Mouse (Mus musculus) MEL (cell line): ENCODE measurements at regions not wholly inside any gene's neighbourhood (a gene's known extent, or its start where the extent isn't known, plus 50 kb on each side); places are given as distances from the start of the nearest gene placed in this dataset.

Experiments
- DNase-seq: peaks from one replicate; pipeline ENCODE4 v3.0.0; 2011; ENCODE audit warnings: low read depth, low spot score
- H3K27ac ChIP-seq: 2 replicates; pipeline ENCODE4 v1.5.1; 2012; ENCODE audit warnings: low read depth, mild to moderate bottlenecking, control low read depth, low read length, moderate library complexity; ENCODE audit not compliant: control insufficient read depth
- H3K27me3 ChIP-seq, 2 experiments: fragments of 150-350 bp in 1 of 2; sonication (generic) in 1 of 2; 2 replicates each; pipeline ENCODE4 v1.6.1; 2012; ENCODE audit warnings: low read length in 2 of 2, mild to moderate bottlenecking in 2 of 2, improper control_type of control experiment in 1 of 2, moderate library complexity in 1 of 2; ENCODE audit not compliant: insufficient read depth in 2 of 2, control insufficient read depth in 1 of 2
- H3K36me3 ChIP-seq, 2 experiments: 2 replicates each; pipeline ENCODE4 v1.6.1; 2012 to 2014; ENCODE audit warnings: low read length in 2 of 2, improper control_type of control experiment in 1 of 2, inconsistent platforms in 1 of 2, mild to moderate bottlenecking in 1 of 2; ENCODE audit not compliant: insufficient read depth in 2 of 2, control insufficient read depth in 1 of 2
- H3K4me1 ChIP-seq, 2 experiments: fragments of 150-350 bp in 1 of 2; sonication (generic) in 1 of 2; 2 replicates each; pipeline ENCODE4 v1.6.1; 2012; ENCODE audit warnings: low read length in 2 of 2, improper control_type of control experiment in 1 of 2, mild to moderate bottlenecking in 1 of 2; ENCODE audit not compliant: insufficient read depth in 2 of 2, control insufficient read depth in 1 of 2
- H3K4me3 ChIP-seq, 2 experiments: fragments of 150-350 bp in 1 of 2; sonication (generic) in 1 of 2; 2 replicates each; pipeline ENCODE4 v1.5.1; 2012; ENCODE audit warnings: low read depth in 2 of 2, low read length in 2 of 2, mild to moderate bottlenecking in 2 of 2, moderate library complexity in 2 of 2, control low read depth in 1 of 2, improper control_type of control experiment in 1 of 2; ENCODE audit not compliant: control insufficient read depth in 1 of 2, insufficient read depth in 1 of 2
- H3K79me2 ChIP-seq: 2 replicates; pipeline ENCODE4 v1.6.1; 2012; ENCODE audit warnings: mild to moderate bottlenecking, low read length, moderate library complexity; ENCODE audit not compliant: control insufficient read depth, poor library complexity, insufficient read depth
- H3K9ac ChIP-seq: 2 replicates; pipeline ENCODE4 v1.6.1; 2012; ENCODE audit warnings: low read depth, mild to moderate bottlenecking, control low read depth, low read length, moderate library complexity; ENCODE audit not compliant: control insufficient read depth, poor library complexity, severe bottlenecking
- H3K9me3 ChIP-seq: fragments of 150-350 bp; sonication (generic); replicated peaks from 2 replicates; pipeline ENCODE4 v1.6.1; 2012; ENCODE audit warnings: mild to moderate bottlenecking, low read length, improper control_type of control experiment, moderate library complexity; ENCODE audit not compliant: insufficient read depth
- CHD2 ChIP-seq: IDR thresholded peaks from 2 replicates; pipeline ENCODE4 v1.6.1; 2011; ENCODE audit warnings: low read length, improper control_type of control experiment
- CTCF ChIP-seq, 3 experiments: IDR thresholded peaks in 2 of 3; conservative IDR thresholded peaks in 1 of 3; 2 replicates each; pipeline ENCODE4 v1.5.1; 2011 to 2012; ENCODE audit warnings: low read length in 3 of 3, low read depth in 2 of 3, mild to moderate bottlenecking in 2 of 3, improper control_type of control experiment in 1 of 3, inconsistent platforms in 1 of 3, mixed read lengths in 1 of 3, moderate library complexity in 1 of 3; ENCODE audit not compliant: control insufficient read depth in 1 of 3, insufficient read depth in 1 of 3, poor library complexity in 1 of 3, severe bottlenecking in 1 of 3
- EP300 ChIP-seq, 2 experiments: IDR thresholded peaks; 2 replicates each; pipeline ENCODE4 v1.6.1; 2011; ENCODE audit warnings: improper control_type of control experiment in 2 of 2, low read length in 2 of 2, low read depth in 1 of 2, mild to moderate bottlenecking in 1 of 2
- ETS1 ChIP-seq: IDR thresholded peaks from 2 replicates; pipeline ENCODE4 v1.6.1; 2012; ENCODE audit warnings: low read depth, mild to moderate bottlenecking, inconsistent platforms, low read length, improper control_type of control experiment, moderate library complexity
- GABPA ChIP-seq: IDR thresholded peaks from 2 replicates; pipeline ENCODE4 v1.6.1; 2012; ENCODE audit warnings: low read depth, mild to moderate bottlenecking, inconsistent platforms, low read length, improper control_type of control experiment, moderate library complexity
- GATA1 ChIP-seq: IDR thresholded peaks from 2 replicates; pipeline ENCODE4 v1.6.1; 2011; ENCODE audit warnings: low read depth, low read length, improper control_type of control experiment
- HCFC1 ChIP-seq: IDR thresholded peaks from 2 replicates; pipeline ENCODE4 v1.6.1; 2012; ENCODE audit warnings: low read depth, mild to moderate bottlenecking, inconsistent platforms, low read length, improper control_type of control experiment, moderate library complexity
- KAT2A ChIP-seq: conservative IDR thresholded peaks from 2 replicates; pipeline ENCODE4 v1.6.1; 2012; ENCODE audit warnings: low read depth, low read length, improper control_type of control experiment, inconsistent platforms
- MAFK ChIP-seq: IDR thresholded peaks from 2 replicates; pipeline ENCODE4 v1.6.1; 2011; ENCODE audit warnings: low read depth, mild to moderate bottlenecking, low read length, improper control_type of control experiment, borderline replicate concordance
- MAX ChIP-seq: IDR thresholded peaks from 2 replicates; pipeline ENCODE4 v1.6.1; 2011; ENCODE audit warnings: low read length, improper control_type of control experiment
- MAZ ChIP-seq: IDR thresholded peaks from 2 replicates; pipeline ENCODE4 v1.6.1; 2012; ENCODE audit warnings: low read depth, mild to moderate bottlenecking, inconsistent platforms, low read length, improper control_type of control experiment
- MEF2A ChIP-seq: IDR thresholded peaks from 2 replicates; pipeline ENCODE4 v1.6.1; 2014; ENCODE audit warnings: low read depth, mild to moderate bottlenecking, inconsistent platforms, low read length, improper control_type of control experiment; ENCODE audit not compliant: poor library complexity, insufficient replicate concordance, severe bottlenecking; ENCODE audit errors: extremely low read depth
- MXI1 ChIP-seq: IDR thresholded peaks from 2 replicates; pipeline ENCODE4 v1.6.1; 2011; ENCODE audit warnings: mild to moderate bottlenecking, low read depth, low read length, improper control_type of control experiment
- MYB ChIP-seq: IDR thresholded peaks from 2 replicates; pipeline ENCODE4 v1.6.1; 2011; ENCODE audit warnings: mild to moderate bottlenecking, low read depth, low read length, improper control_type of control experiment
- NRF1 ChIP-seq: IDR thresholded peaks from 2 replicates; pipeline ENCODE4 v1.6.1; 2014; ENCODE audit warnings: low read depth, mild to moderate bottlenecking, inconsistent platforms, low read length, improper control_type of control experiment, moderate library complexity; ENCODE audit not compliant: poor library complexity, insufficient read depth, severe bottlenecking
- POLR2A ChIP-seq, 2 experiments: IDR thresholded peaks; 2 replicates each; pipeline ENCODE4 v1.6.1; 2011 to 2012; ENCODE audit warnings: low read length in 2 of 2, mild to moderate bottlenecking in 2 of 2, control low read depth in 1 of 2, improper control_type of control experiment in 1 of 2, low read depth in 1 of 2, moderate library complexity in 1 of 2; ENCODE audit not compliant: control insufficient read depth in 1 of 2, insufficient read depth in 1 of 2, poor library complexity in 1 of 2
- POLR2AphosphoS5 ChIP-seq: IDR thresholded peaks from 2 replicates; pipeline ENCODE4 v1.6.1; 2012; ENCODE audit warnings: low read depth, borderline replicate concordance, mild to moderate bottlenecking, inconsistent platforms, low read length, moderate library complexity, mixed read lengths
- RAD21 ChIP-seq: IDR thresholded peaks from 2 replicates; pipeline ENCODE4 v1.6.1; 2011; ENCODE audit warnings: mild to moderate bottlenecking, low read depth, low read length, improper control_type of control experiment
- SMC3 ChIP-seq: IDR thresholded peaks from 2 replicates; pipeline ENCODE4 v1.6.1; 2011; ENCODE audit warnings: low read depth, low read length, improper control_type of control experiment
- TAL1 ChIP-seq: IDR thresholded peaks from 2 replicates; pipeline ENCODE4 v1.6.1; 2012; ENCODE audit warnings: mild to moderate bottlenecking, inconsistent platforms, low read length, moderate library complexity, mixed read lengths
- TBP ChIP-seq: IDR thresholded peaks from 2 replicates; pipeline ENCODE4 v1.8.0; 2011; ENCODE audit warnings: low read depth, low read length, improper control_type of control experiment
- TCF12 ChIP-seq: IDR thresholded peaks from 2 replicates; pipeline ENCODE4 v1.6.1; 2014; ENCODE audit warnings: low read depth, mild to moderate bottlenecking, inconsistent platforms, low read length, improper control_type of control experiment, moderate library complexity
- UBTF ChIP-seq: IDR thresholded peaks from 2 replicates; pipeline ENCODE4 v1.6.1; 2012; ENCODE audit warnings: low read depth, mild to moderate bottlenecking, inconsistent platforms, low read length, improper control_type of control experiment, moderate library complexity, borderline replicate concordance; ENCODE audit not compliant: insufficient read depth
- ZMIZ1 ChIP-seq: IDR thresholded peaks from 2 replicates; pipeline ENCODE4 v1.6.1; 2012; ENCODE audit warnings: low read depth, mild to moderate bottlenecking, inconsistent platforms, low read length, improper control_type of control experiment, moderate library complexity

DNA sequence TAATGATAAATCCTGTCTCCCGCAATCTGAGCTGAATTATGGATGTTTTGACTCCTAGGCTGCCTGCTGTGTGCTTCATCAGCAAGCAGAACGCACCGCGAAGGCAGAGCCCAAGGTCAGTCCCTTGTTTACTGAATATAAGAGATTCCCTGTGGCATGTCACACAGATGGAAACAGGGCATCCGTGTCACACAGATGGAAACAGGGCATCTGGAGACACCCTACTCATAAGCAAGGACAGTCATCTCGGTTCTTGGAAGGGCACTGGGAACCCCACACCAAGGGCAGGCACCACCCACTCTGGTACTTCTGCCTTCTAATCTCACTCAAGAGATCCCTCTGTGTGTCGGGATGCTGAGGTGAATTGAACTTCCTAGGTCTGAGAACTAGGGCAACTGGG, 241.9 kb downstream of the Cog6 start:
- no peak for TF ChIP-seq CTCF (IDR thresholded peaks at IDR 0.05 in 2 of 3, conservative IDR thresholded peaks at IDR 0.05 in 1 of 3; ENCODE audit: control insufficient read depth in 1 of 3, insufficient read depth in 1 of 3, low read depth in 2 of 3, low read length in 3 of 3, poor library complexity in 1 of 3, severe bottlenecking in 1 of 3)
- TF ChIP-seq MAZ, result no peak
- no peak for TF ChIP-seq MAFK
- no peak for TF ChIP-seq EP300 (IDR thresholded peaks at IDR 0.05; ENCODE audit: low read depth in 1 of 2, low read length in 2 of 2)
- TF ChIP-seq TBP, result no peak
- no peak for TF ChIP-seq MEF2A
- no peak for TF ChIP-seq CHD2
- no peak for TF ChIP-seq MYB
- no peak for TF ChIP-seq HCFC1
- no peak for TF ChIP-seq SMC3
- TF ChIP-seq MAX, result no peak
- TF ChIP-seq, all 39 proteins: peak for 0
- Histone ChIP-seq H3K27me3 (no peaks in the 10 kb centered on the region), H3K36me3 (no peaks in the 10 kb centered on the region), H3K9me3 (no peaks in the 10 kb centered on the region), H3K4me1 (no peaks in the 10 kb centered on the region), H3K9ac (no peak overlapping the region), H3K4me3 (no peak overlapping the region), H3K27ac (no peak overlapping the region), H3K79me2 (no peaks in the 10 kb centered on the region)
- no peak for DNase-seq

DNA sequence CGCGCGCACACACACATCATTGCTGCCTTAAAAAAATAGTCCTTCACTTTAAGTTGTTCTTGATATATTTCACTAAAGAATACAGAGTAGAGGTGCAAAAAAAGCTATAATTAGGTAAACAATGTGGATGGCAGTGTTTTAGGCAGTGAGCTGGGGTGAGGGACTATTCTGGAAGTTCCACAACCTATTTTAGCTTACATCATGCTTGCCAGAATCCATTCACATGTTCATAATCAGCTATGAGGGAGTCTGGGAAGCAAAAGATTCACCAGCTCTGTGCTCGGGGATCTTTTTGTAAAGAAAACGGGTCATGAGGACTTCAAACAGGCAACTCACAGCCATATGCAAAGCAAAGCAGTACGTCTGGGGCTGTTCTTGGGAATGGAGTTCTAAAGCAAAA, 242.3 kb downstream of the Cog6 start:
- no peak for TF ChIP-seq GABPA
- no peak for TF ChIP-seq MAFK
- TF ChIP-seq ETS1, result no peak
- no peak for TF ChIP-seq TAL1
- TF ChIP-seq KAT2A, result no peak
- no peak for TF ChIP-seq CTCF (IDR thresholded peaks at IDR 0.05 in 2 of 3, conservative IDR thresholded peaks at IDR 0.05 in 1 of 3; ENCODE audit: control insufficient read depth in 1 of 3, insufficient read depth in 1 of 3, low read depth in 2 of 3, low read length in 3 of 3, poor library complexity in 1 of 3, severe bottlenecking in 1 of 3)
- no peak for TF ChIP-seq MYB
- TF ChIP-seq HCFC1, result no peak
- TF ChIP-seq ZMIZ1, result no peak
- TF ChIP-seq UBTF, result no peak
- no peak for TF ChIP-seq MXI1
- TF ChIP-seq TCF12, result no peak
- TF ChIP-seq POLR2A (IDR thresholded peaks at IDR 0.05; ENCODE audit: control insufficient read depth in 1 of 2, insufficient read depth in 1 of 2, low read depth in 1 of 2, low read length in 2 of 2, poor library complexity in 1 of 2), result no peak
- TF ChIP-seq RAD21, result no peak
- TF ChIP-seq GATA1, result no peak
- no peak for TF ChIP-seq NRF1
- no peak for TF ChIP-seq POLR2AphosphoS5
- Histone ChIP-seq H3K79me2 (no peaks in the 10 kb centered on the region), H3K36me3 (no peaks in the 10 kb centered on the region), H3K4me1 (no peaks in the 10 kb centered on the region), H3K27me3 (no peaks in the 10 kb centered on the region), H3K27ac (no peak overlapping the region), H3K9me3 (no peaks in the 10 kb centered on the region), H3K9ac (no peak overlapping the region), H3K4me3 (no peak overlapping the region)
- DNase-seq, result no peak
